Mouse (Mus musculus): ENCODE results near the gene Kcnq2. TPM values are rescaled to one million over a fixed set of nuclear protein-coding genes. Genes with fewer than 3 reads are reported as not detected.

Gene Kcnq2
- polyA plus RNA-seq, 1 experiment from 2014 or later: 28.6 TPM

DNA sequence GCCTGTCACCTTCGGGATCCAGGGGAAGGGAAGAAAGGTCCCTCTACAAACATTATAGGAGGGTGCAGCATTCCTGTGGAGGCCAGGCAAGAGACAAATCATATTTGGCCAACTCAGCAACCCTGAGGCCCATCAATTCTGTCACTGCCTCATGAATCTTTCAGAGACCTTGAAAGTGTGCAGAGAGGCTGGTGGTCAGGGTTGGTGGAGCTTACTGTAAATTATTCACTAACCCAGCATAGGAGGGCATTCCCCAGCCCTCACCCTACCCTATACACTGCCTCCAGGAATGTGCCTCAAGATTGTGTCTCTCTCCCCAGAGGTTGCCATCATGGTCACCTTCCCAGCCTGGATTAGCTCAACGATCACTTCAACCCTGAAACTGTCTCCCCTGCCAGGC is 9.6 kb upstream of the Kcnq2 start:
- 76% methylated on average over 2 of the region's 2 CpGs for WGBS
- Histone ChIP-seq H3K27ac (no peak overlapping the region), H3K4me2 (no peak overlapping the region), H3K4me1 (peaks cover 14% of the 10 kb centered on the region), H3K36me3 (replicated peaks) (no peaks in the 10 kb centered on the region), H3K9me3 (no peaks in the 10 kb centered on the region), H3K9ac (no peak overlapping the region), H3K4me3 (replicated peaks) (no peak overlapping the region), H3K27me3 (peaks cover 53% of the 10 kb centered on the region)
- ATAC-seq (ENCODE audit: low FRiP score): no peak

DNA sequence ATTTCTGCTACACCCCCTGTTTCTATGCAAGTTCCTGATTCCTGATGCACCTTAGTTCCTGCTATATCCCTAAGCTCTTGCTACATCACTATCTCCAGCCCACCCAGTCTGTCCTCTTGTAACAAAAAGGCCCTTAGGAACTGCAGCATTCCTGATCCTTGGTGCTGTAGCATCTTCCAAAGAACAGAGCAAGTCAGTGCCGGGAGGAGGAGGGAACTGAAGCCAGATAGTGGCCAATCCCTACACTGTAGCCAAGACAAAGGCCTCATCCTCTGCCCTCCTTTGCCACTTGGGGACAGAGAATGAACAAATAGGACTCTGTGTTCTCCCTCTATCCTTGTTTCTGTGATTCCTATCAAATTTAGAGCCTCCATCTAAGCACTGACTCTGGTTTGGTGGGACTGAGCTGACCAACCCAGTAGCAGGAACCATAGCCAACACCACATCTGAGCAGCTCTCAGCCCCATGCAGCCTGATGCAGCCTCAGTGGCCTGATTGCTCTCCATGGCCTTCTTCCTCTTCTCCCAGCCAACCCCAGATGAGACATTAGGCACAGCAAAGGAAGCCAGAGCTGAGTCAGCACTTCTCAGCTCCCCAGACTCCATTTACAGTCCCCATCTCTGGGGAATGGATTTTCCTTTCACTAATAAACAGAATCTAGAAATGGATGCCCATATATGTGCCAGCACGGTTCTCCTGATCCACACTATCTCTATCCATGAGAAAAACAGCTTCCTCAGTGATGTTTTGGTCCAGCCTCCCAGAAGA is 8.6 kb upstream of the Kcnq2 start:
- Histone ChIP-seq H3K4me3 (replicated peaks) (no peak overlapping the region), H3K4me1 (peaks cover 14% of the 10 kb centered on the region), H3K9me3 (no peaks in the 10 kb centered on the region), H3K4me2 (no peak overlapping the region), H3K27me3 (peaks cover 54% of the 10 kb centered on the region), H3K27ac (no peak overlapping the region), H3K36me3 (replicated peaks) (no peaks in the 10 kb centered on the region), H3K9ac (no peak overlapping the region)
- no peak for ATAC-seq (ENCODE audit: low FRiP score)
- 68% methylated on average over 2 of the region's 2 CpGs for WGBS

DNA sequence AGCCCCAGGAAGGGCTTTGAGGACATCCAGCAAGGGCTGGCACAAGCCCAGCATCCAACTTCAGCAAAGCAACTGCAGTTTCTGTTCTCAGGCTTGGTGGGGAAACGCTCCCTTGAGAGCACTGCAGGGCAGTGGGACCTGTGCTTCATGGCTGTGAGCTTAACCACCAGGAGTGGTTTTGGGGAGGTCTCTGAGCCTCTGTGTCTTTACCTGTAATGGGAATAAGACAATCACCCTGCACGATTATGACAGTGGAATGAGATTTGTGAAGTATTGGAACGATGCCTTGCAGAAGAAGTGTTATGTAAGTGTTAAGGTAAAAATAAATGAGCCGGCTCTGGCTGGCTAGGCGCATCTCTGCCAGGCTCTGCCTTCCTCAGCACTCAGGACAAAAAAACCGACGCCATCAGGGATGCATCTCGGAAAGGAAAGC is 7.6 kb upstream of the Kcnq2 start:
- Histone ChIP-seq H3K4me2 (no peak overlapping the region), H3K27me3 (peaks cover 54% of the 10 kb centered on the region), H3K27ac (no peak overlapping the region), H3K9ac (no peak overlapping the region), H3K36me3 (replicated peaks) (no peaks in the 10 kb centered on the region), H3K9me3 (no peaks in the 10 kb centered on the region), H3K4me3 (replicated peaks) (no peak overlapping the region), H3K4me1 (peaks cover 5% of the 10 kb centered on the region; the same call in 1 of the 2 replicates)
- WGBS: 69% methylated on average over 8 of the region's 8 CpGs
- ATAC-seq (ENCODE audit: low FRiP score): no peak

DNA sequence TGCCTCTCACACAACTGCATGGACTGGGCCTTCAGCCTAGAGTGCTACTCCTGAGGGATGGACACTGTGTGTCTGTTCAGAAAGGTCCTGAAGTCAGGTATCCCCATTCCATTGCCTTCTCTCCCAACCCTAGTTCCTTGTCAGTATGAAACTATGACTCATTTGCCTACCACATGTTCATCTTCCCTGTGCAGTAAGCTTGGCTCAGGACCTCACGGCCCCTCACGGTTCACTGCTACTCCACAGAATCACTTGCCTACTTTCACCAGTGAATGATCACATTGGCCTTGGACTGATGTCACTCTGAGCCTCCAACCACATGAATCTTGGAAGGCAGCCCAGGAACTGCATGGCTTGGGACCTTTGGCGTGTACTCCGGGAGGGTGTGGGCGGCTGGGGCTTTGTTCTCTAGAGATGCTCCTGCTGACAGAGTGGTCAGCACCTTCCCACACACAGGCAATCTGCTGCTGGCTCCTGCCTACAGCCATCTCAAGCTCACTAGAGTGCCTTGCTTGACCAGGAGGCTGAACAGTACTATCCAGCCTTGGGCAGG is 4.6 kb upstream of the Kcnq2 start:
- no peaks in the 10 kb centered on the region for H3K9me3 ChIP-seq
- no peak overlapping the region for H3K4me3 ChIP-seq (replicated peaks)
- 92% methylated on average over 5 of the region's 5 CpGs for WGBS
- ATAC-seq (ENCODE audit: low FRiP score): no peak
- H3K9ac ChIP-seq: no peak overlapping the region
- no peaks in the 10 kb centered on the region for H3K36me3 ChIP-seq (replicated peaks)
- H3K4me2 ChIP-seq: no peak overlapping the region
- peaks cover 65% of the 10 kb centered on the region for H3K27me3 ChIP-seq
- H3K27ac ChIP-seq: no peak overlapping the region
- H3K4me1 ChIP-seq: peaks cover 3% of the 10 kb centered on the region; the same call in 1 of the 2 replicates

DNA sequence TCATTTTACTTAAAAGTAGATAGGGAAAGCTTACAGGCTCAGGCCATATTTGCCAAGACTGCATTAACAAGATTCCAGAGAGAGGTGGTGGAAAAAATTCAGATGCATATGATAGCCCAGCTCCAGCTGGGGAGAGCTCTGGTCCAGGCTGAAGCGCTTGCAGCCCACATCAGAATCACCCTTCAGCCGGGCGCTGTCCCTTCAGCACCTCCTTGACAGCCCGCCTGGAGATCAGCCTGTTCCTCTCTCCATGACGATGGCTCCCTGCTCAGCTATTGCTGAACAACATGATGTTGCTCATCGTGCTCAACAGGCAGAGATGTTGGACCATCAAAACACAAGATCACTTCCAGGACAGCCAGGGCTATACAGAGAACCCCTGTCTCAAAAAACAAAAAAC is 1.8 kb upstream of the Kcnq2 start:
- Histone ChIP-seq H3K27ac (no peak overlapping the region), H3K9ac (no peak overlapping the region), H3K27me3 (peaks cover 67% of the 10 kb centered on the region), H3K36me3 (replicated peaks) (no peaks in the 10 kb centered on the region), H3K4me1 (peaks cover 17% of the 10 kb centered on the region; the same call in 1 of the 2 replicates), H3K9me3 (no peaks in the 10 kb centered on the region), H3K4me2 (no peak overlapping the region), H3K4me3 (replicated peaks) (no peak overlapping the region)
- ATAC-seq (ENCODE audit: low FRiP score): no peak
- 6% methylated on average over 6 of the region's 6 CpGs for WGBS

DNA sequence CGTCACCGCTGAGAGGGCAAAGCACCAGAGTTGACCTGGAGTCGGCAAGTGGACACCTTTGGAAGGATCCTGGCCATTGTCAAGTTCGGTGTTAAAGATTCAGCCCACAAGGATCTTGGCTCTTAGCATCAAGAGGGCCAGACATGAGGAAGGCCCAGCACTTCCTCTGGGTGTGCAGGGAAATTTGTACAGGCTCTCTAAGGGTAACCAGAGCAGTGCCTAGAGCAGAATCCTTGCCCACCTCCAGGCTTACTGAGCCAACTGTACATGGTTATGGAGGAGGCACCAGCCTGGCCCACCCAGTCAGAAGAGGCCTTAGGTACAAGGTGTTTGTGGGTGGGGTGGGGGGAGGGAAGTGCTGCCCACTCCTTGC is 332 bp upstream of the Kcnq2 start:
- H3K36me3 ChIP-seq (replicated peaks): no peaks in the 10 kb centered on the region
- H3K4me1 ChIP-seq: peaks cover 22% of the 10 kb centered on the region
- peaks cover 61% of the 10 kb centered on the region for H3K27me3 ChIP-seq
- H3K4me2 ChIP-seq: peak overlapping the region; percentile 93
- H3K27ac ChIP-seq: peak overlapping the region; percentile 91; the same call in 1 of the 2 replicates
- peak overlapping the region; percentile 72; the same call in 1 of the 2 replicates for H3K9ac ChIP-seq
- peak; percentile 10; the same call in 1 of the 2 replicates for ATAC-seq (ENCODE audit: low FRiP score)
- peak overlapping the region; percentile 76 for H3K4me3 ChIP-seq (replicated peaks)
- 8% methylated on average over 4 of the region's 4 CpGs for WGBS
- no peaks in the 10 kb centered on the region for H3K9me3 ChIP-seq

DNA sequence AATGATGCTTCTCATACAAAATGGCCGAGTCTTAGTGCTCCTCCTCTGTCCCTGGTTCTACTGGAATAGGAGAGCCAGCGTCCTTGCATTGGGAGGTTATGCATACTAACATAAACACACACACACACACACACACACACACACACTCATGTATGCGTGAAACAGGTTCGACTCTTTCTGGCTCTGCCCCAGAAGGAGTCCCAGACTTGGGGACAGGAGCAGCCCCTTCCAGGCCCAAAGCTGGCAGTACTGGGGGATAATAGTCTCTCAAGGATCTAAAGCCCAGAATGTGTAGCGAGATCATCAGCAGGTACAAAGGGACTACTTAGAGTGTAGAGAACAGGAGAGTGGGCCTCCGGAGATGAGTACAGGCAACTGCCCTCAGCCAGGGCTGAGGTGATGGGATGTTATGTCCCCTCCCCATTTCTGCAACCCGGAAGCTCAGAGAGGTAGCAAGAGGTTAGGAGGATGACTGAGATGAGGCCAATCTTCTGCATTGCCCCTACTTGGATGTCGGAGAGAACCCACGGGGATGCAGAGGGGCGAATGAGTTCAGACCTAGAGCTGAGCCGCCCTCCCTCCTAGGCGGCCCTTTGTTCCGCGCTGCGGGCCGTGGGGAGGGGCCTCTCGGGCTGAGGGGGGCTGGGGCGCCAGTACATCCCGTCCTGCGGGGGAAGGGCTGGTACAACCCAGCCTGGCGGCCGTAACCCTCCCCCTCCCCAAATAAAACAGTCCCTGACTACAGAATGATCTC is 1.1 kb downstream of the Kcnq2 start:
- Histone ChIP-seq H3K4me2 (peak overlapping the region; percentile 93), H3K27ac (peak overlapping the region; percentile 91), H3K4me1 (peaks cover 22% of the 10 kb centered on the region), H3K9ac (peak overlapping the region; percentile 72), H3K27me3 (peaks cover 51% of the 10 kb centered on the region), H3K36me3 (replicated peaks) (no peaks in the 10 kb centered on the region), H3K4me3 (replicated peaks) (peak overlapping the region; percentile 76), H3K9me3 (no peaks in the 10 kb centered on the region)
- WGBS: 7% methylated on average over 21 of the region's 22 CpGs
- peak; percentile 93 for ATAC-seq (ENCODE audit: low FRiP score)

DNA sequence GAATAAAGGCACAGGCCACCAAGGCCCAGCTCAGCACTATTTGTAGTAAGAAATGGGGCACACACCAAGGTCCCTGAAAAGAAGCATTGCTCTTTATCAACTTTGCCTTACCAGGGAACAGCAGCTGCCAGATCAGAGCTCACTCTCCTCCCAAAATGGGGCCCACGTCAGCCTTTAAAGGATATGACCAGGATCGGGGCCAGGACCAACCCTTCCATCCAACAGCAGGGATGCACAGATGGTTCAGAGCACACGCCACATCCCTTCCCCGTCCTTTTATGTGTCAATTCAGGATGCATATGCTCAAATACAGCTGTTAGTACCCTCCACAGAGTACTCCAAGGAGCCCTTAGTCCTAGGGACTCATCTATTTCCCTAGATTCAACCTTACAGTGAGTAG is 4.9 kb downstream of the Kcnq2 start:
- peaks cover 25% of the 10 kb centered on the region for H3K4me1 ChIP-seq
- ATAC-seq (ENCODE audit: low FRiP score): no peak

DNA sequence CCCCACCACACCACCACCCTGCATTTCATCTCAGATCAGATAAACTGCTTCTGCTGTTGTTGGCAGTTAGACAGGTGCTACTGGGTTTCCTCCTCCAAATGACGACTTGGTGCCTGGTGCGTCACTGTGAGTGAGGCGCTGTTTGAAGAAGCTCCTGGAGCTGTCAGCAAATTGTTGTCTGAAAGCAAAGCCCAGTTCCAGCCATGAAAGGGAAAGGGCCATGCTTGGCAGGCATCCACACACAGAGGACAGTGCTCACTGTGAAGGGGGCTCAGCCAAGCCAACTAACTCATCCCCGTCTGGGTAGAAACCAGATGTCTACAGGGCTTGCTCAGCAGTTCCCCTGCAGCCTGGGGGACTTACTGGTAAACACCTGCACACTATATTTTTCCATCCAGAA is 6.1 kb downstream of the Kcnq2 start:
- H3K4me2 ChIP-seq: no peak overlapping the region
- 91% methylated on average over 4 of the region's 4 CpGs for WGBS
- peaks cover 17% of the 10 kb centered on the region; the same call in 1 of the 2 replicates for H3K4me1 ChIP-seq
- no peak overlapping the region for H3K9ac ChIP-seq
- no peaks in the 10 kb centered on the region for H3K36me3 ChIP-seq (replicated peaks)
- peaks cover 13% of the 10 kb centered on the region for H3K27me3 ChIP-seq
- ATAC-seq (ENCODE audit: low FRiP score): no peak
- no peak overlapping the region for H3K4me3 ChIP-seq (replicated peaks)
- no peaks in the 10 kb centered on the region for H3K9me3 ChIP-seq
- H3K27ac ChIP-seq: no peak overlapping the region

More for the DNA sequence above, 4.9 kb downstream of the Kcnq2 start:
- Histone ChIP-seq H3K4me2 (no peak overlapping the region), H3K4me3 (replicated peaks) (no peak overlapping the region), H3K36me3 (replicated peaks) (no peaks in the 10 kb centered on the region), H3K9me3 (no peaks in the 10 kb centered on the region), H3K27ac (0 out of 2 replicates have a peak overlapping the region, but pooled peaks have one; percentile 14), H3K9ac (no peak overlapping the region), H3K27me3 (peaks cover 26% of the 10 kb centered on the region)
- 75% methylated on average over 4 of the region's 4 CpGs for WGBS

DNA sequence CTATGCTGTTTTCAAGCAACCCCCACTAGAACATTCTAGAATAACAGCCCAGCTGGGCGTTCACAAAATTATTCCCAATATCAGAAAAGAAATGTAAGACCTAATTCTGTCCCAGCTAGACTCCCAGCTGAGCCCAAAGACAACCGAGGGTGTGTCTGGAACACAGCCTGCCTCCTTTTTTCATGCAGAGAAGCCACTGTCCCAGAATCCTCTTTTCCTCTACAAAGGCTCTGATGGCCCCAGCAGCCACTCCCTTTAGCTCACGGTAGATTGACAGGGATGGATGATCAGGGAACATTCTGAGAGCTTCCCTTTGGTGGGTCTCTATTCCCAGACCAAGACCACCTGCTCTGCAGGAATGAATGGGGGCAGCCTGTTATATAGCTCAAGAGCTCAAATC is 7.3 kb downstream of the Kcnq2 start:
- Histone ChIP-seq H3K9ac (no peak overlapping the region), H3K4me2 (no peak overlapping the region), H3K27ac (no peak overlapping the region), H3K4me3 (replicated peaks) (no peak overlapping the region), H3K9me3 (no peaks in the 10 kb centered on the region), H3K36me3 (replicated peaks) (no peaks in the 10 kb centered on the region), H3K4me1 (peaks cover 14% of the 10 kb centered on the region; the same call in 1 of the 2 replicates), H3K27me3 (peaks cover 1% of the 10 kb centered on the region; the same call in 1 of the 2 replicates)
- ATAC-seq (ENCODE audit: low FRiP score): no peak
- WGBS: 48% methylated on average over 3 of the region's 3 CpGs

DNA sequence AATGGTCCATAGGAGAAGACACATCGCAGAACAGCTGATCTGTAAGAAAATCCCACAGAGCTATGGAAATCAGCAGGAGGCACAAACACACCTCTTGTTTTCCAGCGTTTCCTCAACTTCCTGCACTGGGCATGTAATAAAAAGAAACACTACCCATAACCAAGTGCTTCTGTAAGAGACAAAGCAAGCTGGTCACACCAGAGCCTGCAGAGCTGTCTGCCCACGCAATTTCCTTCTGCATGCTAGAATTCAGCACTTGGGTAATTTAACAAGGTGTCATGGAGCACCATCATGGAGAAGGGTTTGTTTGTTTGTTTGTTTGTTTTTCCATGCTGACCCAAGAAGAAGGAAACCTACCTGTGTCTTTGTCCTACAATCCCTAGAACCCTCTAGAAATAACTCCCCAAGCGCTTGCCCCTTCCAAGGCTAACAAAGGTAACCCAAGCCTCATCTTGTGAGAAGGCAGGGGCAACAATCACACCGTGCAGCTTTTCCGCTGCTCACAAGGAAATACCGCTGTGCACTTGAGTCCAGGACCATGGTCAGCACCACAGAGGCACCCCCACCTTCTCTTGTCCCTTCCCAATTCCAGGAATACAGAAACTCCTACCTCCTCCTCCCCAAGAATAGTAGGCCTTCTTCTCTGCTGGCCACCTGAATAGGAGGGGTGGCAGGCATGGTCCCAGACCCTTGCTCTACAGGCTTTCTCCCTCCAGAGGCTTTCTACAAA is 9.2 kb downstream of the Kcnq2 start:
- no peak for ATAC-seq (ENCODE audit: low FRiP score)
- H3K9ac ChIP-seq: no peak overlapping the region
- H3K36me3 ChIP-seq (replicated peaks): no peaks in the 10 kb centered on the region
- H3K4me3 ChIP-seq (replicated peaks): no peak overlapping the region
- H3K27ac ChIP-seq: no peak overlapping the region
- no peaks in the 10 kb centered on the region for H3K9me3 ChIP-seq
- no peak overlapping the region for H3K4me2 ChIP-seq
- H3K4me1 ChIP-seq: peaks cover 29% of the 10 kb centered on the region
- no peaks in the 10 kb centered on the region for H3K27me3 ChIP-seq
- WGBS: 50% methylated on average over 7 of the region's 7 CpGs

DNA sequence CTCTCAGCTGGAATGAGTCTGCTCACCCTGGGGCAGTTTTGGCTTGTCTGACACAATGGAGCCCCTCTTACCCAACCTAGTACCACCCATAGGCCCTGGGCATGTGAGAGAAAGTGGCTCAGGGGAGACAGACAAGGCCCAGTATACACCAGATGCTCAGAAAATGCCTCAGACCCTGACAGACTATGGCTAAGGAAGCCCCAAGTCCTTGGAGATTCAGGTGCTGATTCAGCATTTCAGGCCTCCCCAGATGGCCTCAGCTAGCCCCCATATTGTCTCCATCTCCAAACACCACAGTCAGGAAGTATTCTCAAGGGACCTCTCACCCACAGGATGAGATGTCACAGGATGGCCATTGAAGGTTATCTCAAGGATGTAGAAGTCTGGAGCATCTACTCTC is 12.5 kb downstream of the Kcnq2 start:
- Histone ChIP-seq H3K9ac (no peak overlapping the region), H3K36me3 (replicated peaks) (no peaks in the 10 kb centered on the region), H3K27ac (peak overlapping the region; percentile 82), H3K4me1 (peaks cover 41% of the 10 kb centered on the region), H3K4me3 (replicated peaks) (no peak overlapping the region), H3K9me3 (no peaks in the 10 kb centered on the region), H3K27me3 (no peaks in the 10 kb centered on the region), H3K4me2 (no peak overlapping the region)
- no peak for ATAC-seq (ENCODE audit: low FRiP score)

Measured in forebrain, embryonic 12.5 days (tissue).